Mouse (Mus musculus) heart, adult 2 months (tissue): ENCODE data around the gene Atp6v1g1.

Source experiments
- CTCF ChIP-seq: fragments of 200-600 bp; IDR thresholded peaks from 2 replicates; pipeline ENCODE4 v1.8.1; 2022; ENCODE audit warnings: antibody characterized with exemption, mild to moderate bottlenecking, moderate library complexity
- EP300 ChIP-seq: fragments of 200-500 bp; IDR thresholded peaks from 2 replicates; pipeline ENCODE4 v1.6.1; 2011; ENCODE audit warnings: low read depth, low read length, control low read depth; ENCODE audit not compliant: insufficient read depth
- POLR2A ChIP-seq: fragments of 200-500 bp; IDR thresholded peaks from 2 replicates; pipeline ENCODE4 v1.6.1; 2011; ENCODE audit warnings: mild to moderate bottlenecking, low read depth, low read length, control low read depth; ENCODE audit not compliant: insufficient read depth

GRCm38 (mm10) chr4:63552865-63553264 lies 8.3 kb downstream of the Atp6v1g1 start:
- TF ChIP-seq POLR2A (no peak), CTCF (no peak), EP300 (no peak)
